Mouse (Mus musculus) CH12.LX (cell line): ENCODE data around the gene Mtf2. TPM values are rescaled to one million over a fixed set of nuclear protein-coding genes. Genes with fewer than 3 reads are reported as not detected.

Experiments used
- DNase-seq: peaks from one replicate; pipeline ENCODE4 v3.0.0-alpha.2; 2013; ENCODE audit errors: extremely low read depth
- H3K27ac ChIP-seq: 2 replicates; pipeline ENCODE4 v1.5.1; 2012; ENCODE audit warnings: low read depth, mild to moderate bottlenecking, control low read depth, moderate library complexity; ENCODE audit not compliant: insufficient read depth
- H3K27me3 ChIP-seq: replicated peaks from 2 replicates; pipeline ENCODE3; 2012; ENCODE audit warnings: inconsistent platforms
- H3K36me3 ChIP-seq, 2 experiments: replicated peaks in 1 of 2; 2 replicates each; pipeline versions ENCODE3 to v1.6.1; 2012; ENCODE audit warnings: inconsistent platforms in 1 of 2, low read length in 1 of 2, mild to moderate bottlenecking in 1 of 2, mixed read lengths in 1 of 2, moderate library complexity in 1 of 2; ENCODE audit not compliant: control insufficient read depth in 1 of 2, insufficient read depth in 1 of 2
- H3K4me1 ChIP-seq, 2 experiments: 2 replicates each; pipeline ENCODE4 v1.6.1; 2012; ENCODE audit warnings: inconsistent platforms in 1 of 2, moderate library complexity in 1 of 2; ENCODE audit not compliant: insufficient read depth in 2 of 2, control insufficient read depth in 1 of 2
- H3K4me2 ChIP-seq: 2 replicates; pipeline ENCODE4 v1.6.1; 2012; ENCODE audit warnings: low read depth, mild to moderate bottlenecking, control low read depth; ENCODE audit not compliant: poor library complexity, insufficient read depth, severe bottlenecking
- H3K4me3 ChIP-seq, 3 experiments: fragments of 150-350 bp in 1 of 3; sonication (generic) in 1 of 3; replicated peaks in 1 of 3; 2 replicates each; pipeline versions ENCODE3 to v1.5.1; 2011 to 2012; ENCODE audit warnings: low read depth in 2 of 3, low read length in 2 of 3, mild to moderate bottlenecking in 2 of 3, moderate library complexity in 2 of 3, control low read depth in 1 of 3, improper control_type of control experiment in 1 of 3, inconsistent platforms in 1 of 3, mixed read lengths in 1 of 3; ENCODE audit not compliant: poor library complexity in 1 of 3
- H3K79me2 ChIP-seq: replicated peaks from 2 replicates; pipeline ENCODE4 v1.6.1; 2012; ENCODE audit warnings: mild to moderate bottlenecking, moderate library complexity; ENCODE audit not compliant: control insufficient read depth, poor library complexity, insufficient read depth, severe bottlenecking; ENCODE audit errors: extremely low read depth
- H3K9ac ChIP-seq: 2 replicates; pipeline ENCODE4 v1.6.1; 2012; ENCODE audit warnings: low read depth, mild to moderate bottlenecking, control low read depth, moderate library complexity; ENCODE audit not compliant: insufficient read depth
- H3K9me3 ChIP-seq: replicated peaks from 2 replicates; pipeline ENCODE3; 2012; ENCODE audit warnings: low read length, inconsistent platforms, mixed read lengths
- BHLHE40 ChIP-seq: IDR thresholded peaks from 2 replicates; pipeline ENCODE4 v1.6.1; 2011; ENCODE audit warnings: mild to moderate bottlenecking, low read depth, low read length, improper control_type of control experiment
- CTCF ChIP-seq, 2 experiments: IDR thresholded peaks in 1 of 2; conservative IDR thresholded peaks in 1 of 2; 2 replicates each; pipeline ENCODE4 v1.5.1; 2011 to 2012; ENCODE audit warnings: low read depth in 2 of 2, low read length in 2 of 2, improper control_type of control experiment in 1 of 2, inconsistent platforms in 1 of 2, mild to moderate bottlenecking in 1 of 2, moderate library complexity in 1 of 2
- EP300 ChIP-seq: IDR thresholded peaks from 2 replicates; pipeline ENCODE4 v1.6.1; 2011; ENCODE audit warnings: low read length, improper control_type of control experiment
- IRF4 ChIP-seq: IDR thresholded peaks from 2 replicates; pipeline ENCODE4 v1.6.1; 2014; ENCODE audit warnings: low read depth, mild to moderate bottlenecking, inconsistent platforms, low read length, improper control_type of control experiment
- JUN ChIP-seq: IDR thresholded peaks from 2 replicates; pipeline ENCODE4 v1.6.1; 2011; ENCODE audit warnings: low read depth, mild to moderate bottlenecking, low read length, improper control_type of control experiment, moderate library complexity; ENCODE audit not compliant: insufficient read depth
- MAZ ChIP-seq: IDR thresholded peaks from 2 replicates; pipeline ENCODE4 v1.6.1; 2012; ENCODE audit warnings: low read depth, mild to moderate bottlenecking, inconsistent platforms, low read length, improper control_type of control experiment, moderate library complexity
- MEF2A ChIP-seq: IDR thresholded peaks from 2 replicates; pipeline ENCODE4 v1.6.1; 2014; ENCODE audit warnings: low read depth, mild to moderate bottlenecking, inconsistent platforms, low read length, improper control_type of control experiment, borderline replicate concordance
- MYC ChIP-seq: IDR thresholded peaks from 2 replicates; pipeline ENCODE4 v1.6.1; 2011; ENCODE audit warnings: low read depth, mild to moderate bottlenecking, improper control_type of control experiment, low read length
- NELFE ChIP-seq: IDR thresholded peaks from 2 replicates; pipeline ENCODE4 v1.6.1; 2011; ENCODE audit warnings: low read depth, low read length, improper control_type of control experiment
- RCOR1 ChIP-seq: conservative IDR thresholded peaks from 2 replicates; pipeline ENCODE4 v1.6.1; 2012; ENCODE audit warnings: low read depth, mild to moderate bottlenecking, inconsistent platforms, low read length, improper control_type of control experiment
- TCF12 ChIP-seq: IDR thresholded peaks from 2 replicates; pipeline ENCODE4 v1.6.1; 2014; ENCODE audit warnings: low read depth, mild to moderate bottlenecking, inconsistent platforms, low read length, improper control_type of control experiment
- ZC3H11A ChIP-seq: IDR thresholded peaks from 2 replicates; pipeline ENCODE4 v1.6.1; 2012; ENCODE audit warnings: low read depth, mild to moderate bottlenecking, inconsistent platforms, low read length, improper control_type of control experiment
- ZKSCAN1 ChIP-seq: IDR thresholded peaks from 2 replicates; pipeline ENCODE4 v1.6.1; 2012; ENCODE audit warnings: low read depth, inconsistent platforms, low read length, improper control_type of control experiment, borderline replicate concordance
- ZNF384 ChIP-seq: IDR thresholded peaks from 2 replicates; pipeline ENCODE4 v1.6.1; 2012; ENCODE audit warnings: low read depth, low read length, improper control_type of control experiment, inconsistent platforms
- dilution Hi-C: fragments of 300-500 bp; cut with MboI; formaldehyde crosslinking; loops from 2 replicates; pipeline ENCODE4 v1.14.3; 2020; ENCODE audit warnings: low sequenced_read_pairs; ENCODE audit not compliant: extremely low pct_unique_long_range_greater_than_20kb, extremely low pct_ligation_motif_present
- in situ Hi-C: fragments of 300-500 bp; cut with MboI; formaldehyde crosslinking; loops from 3 replicates; pipeline ENCODE4 v1.14.3; 2019; ENCODE audit warnings: low sequenced_read_pairs, low pct_ligation_motif_present, low pct_unique_long_range_greater_than_20kb, mixed read lengths
- polyA plus RNA-seq: library from polyadenylated mRNA; unstranded; fragments of >175 nt; gene quantifications from 2 replicates; pipeline ENCODE4 v1.2.1, GENCODE M21; 2012; ENCODE audit warnings: low read depth; ENCODE audit not compliant: insufficient read length
- total RNA-seq, 2 experiments: library from RNA; depleted of rRNA; stranded (reverse); fragments of 300-350 nt in 1 of 2; fragments of >200 nt in 1 of 2; gene quantifications; 2 replicates each; pipeline ENCODE4 v1.2.3; 2012 to 2014

Mtf2 gene
- total and polyA plus RNA-seq, 3 experiments, result 58.7 to 76.2 (median 71.0) TPM

DNA sequence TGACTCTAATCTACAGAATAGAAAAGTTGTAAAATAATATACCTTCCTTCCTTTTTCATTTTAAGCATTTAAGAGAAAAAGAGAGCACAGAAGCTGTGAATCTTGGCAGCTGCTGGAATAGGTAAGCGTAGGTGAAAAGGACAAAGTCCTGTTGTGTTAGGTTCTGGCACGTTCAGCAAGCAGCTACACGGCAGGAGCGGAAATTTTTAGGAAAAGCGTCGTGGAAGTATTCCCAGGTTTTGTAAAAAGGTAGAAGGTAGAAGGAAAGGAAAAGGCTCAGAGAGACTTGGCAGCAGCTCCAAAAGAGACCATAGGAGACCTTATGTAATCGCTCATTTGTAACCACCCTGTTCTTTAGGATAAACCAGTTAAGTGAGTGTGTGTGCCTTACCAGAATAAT lies 43.9 kb downstream of the Mtf2 start:
- in situ Hi-C loops, result no loop called here

DNA sequence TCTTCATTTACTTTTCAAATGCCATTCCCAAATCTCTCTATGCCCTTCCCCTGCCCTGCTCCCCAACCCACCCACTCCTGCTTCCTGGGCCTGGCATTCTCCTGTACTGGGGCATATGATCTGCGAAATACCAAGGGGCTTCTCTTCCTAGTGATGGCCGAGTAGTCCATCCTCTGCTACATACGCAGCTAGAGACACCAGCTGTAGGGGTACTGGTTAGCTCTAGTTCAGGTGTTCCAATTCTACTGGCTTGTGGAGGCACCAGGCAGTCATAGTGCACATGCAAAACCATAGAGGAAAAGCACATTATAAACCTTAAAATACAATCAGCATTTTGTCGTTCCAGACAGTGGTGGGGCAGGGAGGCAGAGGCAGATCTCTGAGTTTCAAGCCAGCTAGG lies 52.2 kb downstream of the Mtf2 start:
- TF ChIP-seq CTCF (conservative IDR thresholded peaks at IDR 0.05 in 1 of 2, IDR thresholded peaks at IDR 0.05 in 1 of 2; ENCODE audit: low read depth in 2 of 2, low read length in 2 of 2) (no peak), EP300 (no peak), IRF4 (no peak), RCOR1 (no peak), JUN (no peak), MYC (no peak), MAZ (no peak), TCF12 (no peak), ZC3H11A (no peak), ZNF384 (no peak), ZKSCAN1 (no peak), BHLHE40 (no peak), MEF2A (no peak)
- dilution Hi-C loops, result no loop called here
- H3K4me1 ChIP-seq, result peaks cover 0 to 7% of the 10 kb centered on the region in 2 experiments; a peak in 1 of 4 replicates

More for the DNA sequence above, 43.9 kb downstream of the Mtf2 start:
- Histone ChIP-seq H3K4me2 (no peak overlapping the region), H3K9me3 (no peaks in the 10 kb centered on the region), H3K27ac (no peak overlapping the region), H3K4me1 (no peaks in the 10 kb centered on the region), H3K27me3 (no peaks in the 10 kb centered on the region), H3K9ac (no peak overlapping the region), H3K4me3 (no peak overlapping the region), H3K79me2 (no peaks in the 10 kb centered on the region; the same call in 1 of the 2 replicates), H3K36me3 (peaks cover 13 to 32% of the 10 kb centered on the region in 2 experiments)
- no peak for DNase-seq
- TF ChIP-seq CTCF (conservative IDR thresholded peaks at IDR 0.05 in 1 of 2, IDR thresholded peaks at IDR 0.05 in 1 of 2; ENCODE audit: low read depth in 2 of 2, low read length in 2 of 2), result no peak
- dilution Hi-C loops, result no loop called here

DNA sequence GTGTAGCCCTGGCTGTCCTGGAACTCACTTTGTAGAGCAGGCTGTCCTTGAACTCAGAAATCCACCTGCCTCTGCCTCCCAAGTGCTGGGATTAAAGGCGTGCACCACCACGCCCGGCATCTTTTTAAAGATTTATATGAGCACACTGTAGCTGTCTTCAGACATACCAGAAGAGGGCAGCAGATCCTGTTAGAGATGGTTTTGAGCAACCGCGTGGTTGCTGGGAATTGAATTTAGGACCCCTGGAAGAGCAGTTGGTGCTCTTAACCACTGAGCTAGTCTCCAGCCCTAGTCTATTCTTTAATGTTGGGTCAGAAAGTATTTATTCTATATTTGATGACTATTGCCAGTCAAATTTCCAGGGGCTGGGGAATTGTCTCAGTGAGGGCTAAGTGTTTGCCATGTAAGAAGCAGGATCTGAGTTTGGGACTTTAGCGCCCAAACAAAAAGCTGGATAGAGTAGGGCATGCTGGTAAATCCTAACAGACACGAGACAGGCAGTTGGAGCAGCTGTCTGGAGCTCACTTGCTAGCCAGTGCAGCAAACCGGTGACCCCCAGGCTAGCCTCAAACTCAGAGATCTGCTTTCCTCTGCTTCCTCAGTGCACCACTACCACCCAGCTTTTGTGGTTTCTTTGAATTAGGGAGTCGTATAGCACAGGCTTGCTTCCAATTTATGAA lies 54.9 kb downstream of the Mtf2 start:
- no peaks in the 10 kb centered on the region for H3K9me3 ChIP-seq
- peaks cover 0 to 7% of the 10 kb centered on the region in 2 experiments; a peak in 1 of 4 replicates for H3K4me1 ChIP-seq
- dilution Hi-C loops, result no loop called here
- no peak overlapping the region for H3K4me2 ChIP-seq
- in situ Hi-C loops, result no loop called here
- no peak for DNase-seq
- H3K79me2 ChIP-seq, result no peaks in the 10 kb centered on the region
- H3K4me3 ChIP-seq, result no peak overlapping the region
- peaks cover 14 to 34% of the 10 kb centered on the region in 2 experiments for H3K36me3 ChIP-seq
- no peaks in the 10 kb centered on the region for H3K27me3 ChIP-seq
- H3K27ac ChIP-seq, result no peak overlapping the region
- TF ChIP-seq NELFE (no peak), CTCF (conservative IDR thresholded peaks at IDR 0.05 in 1 of 2, IDR thresholded peaks at IDR 0.05 in 1 of 2; ENCODE audit: low read depth in 2 of 2, low read length in 2 of 2) (peak in 1 of 2 experiments; percentile 16; a peak in 1 of 4 replicates), ZNF384 (no peak)
- no peak overlapping the region for H3K9ac ChIP-seq

More for the DNA sequence above, 52.2 kb downstream of the Mtf2 start:
- H3K4me2 ChIP-seq, result no peak overlapping the region
- no peak for DNase-seq
- H3K9me3 ChIP-seq, result no peaks in the 10 kb centered on the region
- H3K27ac ChIP-seq, result no peak overlapping the region
- H3K4me3 ChIP-seq, result no peak overlapping the region
- in situ Hi-C loops, result no loop called here
- H3K79me2 ChIP-seq, result no peaks in the 10 kb centered on the region
- peaks cover 10 to 31% of the 10 kb centered on the region in 2 experiments for H3K36me3 ChIP-seq
- no peaks in the 10 kb centered on the region for H3K27me3 ChIP-seq
- no peak overlapping the region for H3K9ac ChIP-seq
